Mouse (Mus musculus) A20 (cell line): ENCODE data around the gene Eepd1.
"Not testable (repeated sequence)": the region's sequence is repeated elsewhere in the genome, so short reads cannot be mapped to it uniquely, and the experiment has no call there.

Experiments used
- DNase-seq: peaks from one replicate; pipeline ENCODE4 v3.0.0-alpha.2; 2011; ENCODE audit warnings: low read depth, low spot score

Eepd1 gene

DNA sequence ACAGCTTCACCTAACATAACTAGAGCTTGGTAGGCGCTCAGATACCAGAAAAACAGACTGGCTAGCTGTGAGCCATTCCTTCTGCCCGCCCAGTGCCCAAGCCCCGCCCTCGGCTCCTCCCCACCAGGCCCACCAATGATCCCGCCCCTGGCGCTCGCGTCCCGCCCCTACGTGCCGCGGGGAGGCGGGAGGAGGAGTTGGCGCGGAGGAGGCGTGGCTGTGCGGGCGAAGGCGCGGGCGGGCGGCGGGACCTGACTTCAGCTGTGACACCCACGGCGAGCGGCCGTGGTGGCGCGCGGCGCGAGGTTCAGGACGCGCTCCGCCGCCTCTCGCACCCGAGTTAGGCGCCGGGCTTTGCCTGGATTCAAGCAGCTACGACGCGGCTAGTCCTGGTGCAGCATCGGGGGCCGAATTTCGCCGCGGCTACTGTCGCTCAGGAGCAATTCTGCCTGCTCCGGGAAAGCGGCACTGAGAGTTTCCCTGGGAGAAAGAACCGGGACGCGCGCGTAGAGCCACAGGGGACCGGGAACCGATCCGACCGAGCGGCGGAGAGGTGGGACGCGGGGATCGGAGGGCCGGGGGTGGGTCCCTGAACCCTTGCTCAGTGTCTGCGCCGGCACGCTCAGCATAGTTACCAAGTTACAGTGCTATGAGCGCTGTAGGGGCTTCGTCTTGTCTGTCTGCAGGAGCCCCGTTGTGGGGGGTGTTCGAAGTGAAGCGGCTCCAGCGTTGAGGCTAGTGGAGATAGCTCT, at the start of gene Eepd1:
Eepd1 (plus strand) TSS at position 204 of the 752 bp plus-strand sequence.
- peak; percentile 85 for DNase-seq

DNA sequence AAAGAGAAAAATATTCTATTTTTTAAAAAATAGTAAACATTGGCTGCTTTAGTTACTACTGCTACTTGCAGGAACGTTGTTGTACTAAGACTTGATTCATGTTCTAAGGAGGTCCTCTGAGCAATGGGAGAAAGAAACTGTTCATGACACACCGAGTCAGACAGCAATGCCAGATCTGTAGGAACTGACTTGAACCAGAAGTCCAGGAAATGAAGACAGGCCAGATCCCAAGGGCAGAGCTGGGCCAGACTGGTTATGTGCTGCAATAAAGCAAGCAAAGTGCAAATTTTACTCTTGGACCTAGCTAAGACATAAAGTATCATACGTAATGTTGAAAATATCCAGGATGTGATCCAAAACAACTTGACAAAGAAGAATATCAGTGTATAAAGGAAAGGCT, 42.5 kb upstream of the Eepd1 start:
- no peak for DNase-seq

DNA sequence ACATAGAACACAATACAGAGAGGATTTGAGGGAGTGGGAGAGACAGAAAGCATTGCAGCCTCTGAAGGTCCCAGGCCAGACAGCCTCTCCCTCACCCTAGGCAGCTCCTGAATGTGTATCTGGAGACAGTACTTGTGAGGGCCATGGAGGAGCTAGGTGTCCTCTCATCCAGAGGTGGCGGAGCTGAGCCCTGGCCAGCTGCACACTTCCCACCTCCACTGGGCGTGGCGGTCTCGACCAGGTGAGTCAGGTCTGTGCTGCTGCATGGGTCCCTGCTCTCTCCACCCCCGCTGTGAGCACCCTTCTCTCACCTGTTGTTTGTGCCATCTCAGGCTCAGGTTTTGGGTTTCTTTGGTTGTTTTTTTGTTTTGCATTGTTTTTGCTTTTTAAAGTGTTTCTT, 41.3 kb upstream of the Eepd1 start:
- not testable (repeated sequence) for DNase-seq

DNA sequence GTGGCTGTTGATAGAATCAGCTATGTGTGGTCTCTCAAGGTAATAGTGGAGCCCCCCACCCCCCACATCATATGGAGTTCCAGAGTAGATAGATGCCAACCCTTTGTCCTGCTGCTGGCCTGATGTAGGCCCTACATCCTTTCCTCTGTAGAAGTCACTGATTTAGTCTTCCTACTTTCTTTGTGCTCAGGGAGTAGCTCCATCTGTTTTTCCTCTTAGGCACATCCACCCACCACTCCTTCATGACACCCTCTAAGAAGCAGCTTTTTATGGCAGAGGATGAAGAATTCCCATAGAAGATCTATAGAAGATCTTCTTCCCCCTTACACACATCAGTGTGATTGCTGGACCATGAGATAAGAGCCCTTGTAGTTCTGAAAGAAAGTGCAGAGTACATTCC, 39.3 kb upstream of the Eepd1 start:
- no peak for DNase-seq

DNA sequence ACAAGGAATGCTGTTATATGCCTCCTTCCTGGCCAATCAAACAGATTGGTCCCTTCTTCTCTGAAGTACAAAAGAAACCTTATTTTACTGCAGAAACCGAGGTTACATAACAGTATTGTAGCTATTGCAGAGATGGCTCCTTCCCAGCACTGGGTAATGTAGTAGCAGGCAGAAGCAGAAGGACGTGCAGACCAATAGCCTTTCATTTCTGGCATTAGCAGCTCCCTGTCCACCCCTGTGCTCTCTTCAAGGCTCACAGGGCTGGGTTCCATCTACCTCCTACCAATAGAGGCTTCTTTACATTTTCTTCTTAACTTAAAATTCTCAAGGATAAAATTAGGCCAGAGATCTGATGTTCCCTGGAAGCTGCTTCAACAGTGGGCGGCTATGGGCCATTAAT, 38.3 kb upstream of the Eepd1 start:
- DNase-seq: no peak

DNA sequence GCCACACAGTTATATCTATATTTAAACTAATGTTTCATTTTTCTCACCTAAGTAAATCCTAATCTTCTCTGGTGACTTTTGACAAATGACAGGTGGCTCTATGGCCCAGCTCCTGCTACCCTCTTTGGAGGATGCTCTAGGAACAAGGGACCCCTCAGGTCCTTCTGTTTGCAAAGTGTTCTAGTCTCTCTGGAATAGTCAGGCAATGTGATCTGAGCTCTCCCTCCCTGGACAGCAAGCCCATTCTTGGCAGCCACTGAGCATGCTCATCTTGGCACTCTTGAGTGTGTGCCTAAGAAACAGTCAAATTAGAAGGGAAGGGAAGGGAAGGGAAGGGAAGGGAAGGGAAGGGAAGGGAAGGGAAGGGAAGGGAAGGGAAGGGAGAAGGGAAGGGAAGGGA, 37.8 kb upstream of the Eepd1 start:
- DNase-seq: no peak

DNA sequence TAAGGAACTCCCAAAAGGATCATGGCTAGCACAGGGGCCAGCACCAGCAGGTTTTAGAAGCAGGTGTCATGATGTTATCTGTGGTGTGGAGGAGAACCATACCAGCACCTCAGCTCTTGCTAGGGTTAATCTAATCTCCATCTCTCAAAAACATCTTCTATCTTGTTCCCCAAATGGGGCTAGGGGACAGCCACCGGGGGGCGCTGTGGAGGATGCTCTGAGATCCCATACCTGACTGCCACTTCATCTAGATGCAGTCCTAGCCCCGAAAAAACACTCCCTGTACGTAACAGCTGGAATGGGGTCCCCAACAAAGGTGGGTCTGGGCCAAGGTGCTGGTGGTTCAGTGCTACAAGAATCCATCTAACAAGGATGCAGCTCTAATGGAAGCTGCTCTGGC, 31.0 kb upstream of the Eepd1 start:
- DNase-seq: no peak

DNA sequence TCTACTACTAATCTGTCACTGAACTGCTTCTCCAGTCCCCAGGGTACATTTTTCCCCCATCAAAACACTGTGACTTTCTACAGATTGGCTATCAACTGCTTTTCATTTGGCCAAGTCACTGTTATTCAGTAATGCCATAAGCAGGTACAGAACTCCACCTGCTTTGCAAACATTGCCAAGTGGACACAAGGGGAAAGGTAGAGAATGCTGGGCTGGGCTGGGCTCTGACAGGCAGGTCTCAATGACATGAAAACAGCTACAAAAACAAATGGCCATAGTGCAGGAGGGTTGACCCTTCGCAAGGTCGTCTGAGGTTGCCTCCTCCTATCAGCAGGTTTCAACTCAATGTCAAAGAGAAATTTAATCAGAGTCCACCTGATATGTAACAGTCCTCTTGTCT, 26.3 kb upstream of the Eepd1 start:
- DNase-seq: no peak

DNA sequence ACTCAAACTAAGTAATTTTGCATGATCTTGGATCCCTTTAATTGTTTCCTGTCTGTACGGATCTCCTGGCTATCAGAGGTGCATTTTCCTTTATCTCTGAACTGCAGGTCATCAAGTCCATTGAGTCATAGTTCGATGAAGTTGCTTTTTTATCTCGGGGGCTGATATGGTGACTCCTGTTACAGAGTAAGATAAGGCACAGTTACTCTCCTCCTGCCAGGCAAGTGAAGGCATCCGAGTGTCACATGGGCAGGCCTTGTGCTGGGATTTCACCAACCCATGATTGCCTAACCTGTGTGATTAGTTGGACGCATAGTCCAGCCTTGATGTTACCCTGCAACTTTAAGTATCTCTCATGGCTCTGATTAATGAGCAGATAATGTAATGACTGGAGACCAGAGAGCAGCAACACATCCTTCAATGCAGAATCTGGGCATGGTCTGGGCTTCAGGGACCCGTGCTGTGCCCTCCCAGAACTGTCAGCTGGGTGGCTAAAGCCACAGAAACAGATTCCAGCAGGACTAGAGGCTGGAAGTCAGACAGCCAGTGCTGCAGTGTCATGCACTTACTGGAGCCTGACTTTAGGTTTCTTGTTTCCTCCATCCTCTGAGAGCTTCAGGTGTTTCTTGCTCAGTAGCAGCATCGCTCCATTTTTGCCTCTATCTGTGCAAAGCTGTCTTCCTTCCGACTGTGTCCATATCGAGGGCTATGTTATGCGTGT, 20.4 kb upstream of the Eepd1 start:
- DNase-seq: no peak

DNA sequence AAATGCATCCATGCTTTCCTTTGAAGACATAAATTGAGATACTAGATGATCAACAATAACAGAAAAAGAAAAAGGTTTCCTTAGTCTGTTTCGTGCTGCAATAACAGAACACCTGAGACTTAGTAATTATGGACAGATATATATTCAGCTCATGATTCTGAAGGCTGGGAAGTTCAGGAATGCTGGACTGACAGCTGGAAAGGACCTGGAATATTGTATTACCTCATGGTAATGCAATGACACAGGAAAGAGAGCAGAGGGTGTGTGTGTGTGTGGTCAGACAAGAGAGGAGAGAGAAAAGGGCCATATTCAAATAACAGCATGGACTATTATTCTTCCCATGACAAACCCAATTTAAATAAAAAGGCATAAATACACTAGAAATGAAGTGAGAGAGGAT, 17.0 kb upstream of the Eepd1 start:
- DNase-seq: no peak

DNA sequence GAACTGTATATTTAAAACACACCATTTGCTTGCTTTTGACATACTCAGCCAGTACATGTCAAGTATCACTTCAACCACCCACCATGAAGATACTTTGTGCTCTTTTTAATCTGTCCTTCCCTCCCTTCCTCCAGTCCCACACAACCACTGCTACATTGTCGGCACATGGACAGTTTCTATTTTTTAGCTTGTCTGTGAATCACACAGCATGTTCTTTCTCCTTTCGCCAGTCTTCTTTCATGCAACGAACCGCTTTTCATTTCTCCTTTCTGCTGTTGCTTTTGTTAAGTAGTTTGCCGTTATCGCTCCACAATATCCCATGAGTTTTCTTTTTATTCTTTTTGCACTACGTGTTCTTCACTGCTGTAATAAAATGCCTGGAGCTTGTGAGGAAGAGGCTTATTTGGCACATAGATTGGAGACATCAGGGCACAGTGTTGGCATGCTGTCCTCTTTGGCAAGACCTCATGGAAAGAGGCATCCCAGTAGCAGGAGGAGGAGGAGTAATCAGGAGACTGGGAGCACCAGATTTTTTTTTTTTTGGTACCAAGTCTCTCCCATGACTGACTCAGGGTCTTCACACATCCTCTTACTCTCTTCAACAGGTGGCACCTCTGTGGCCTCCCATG, 1.8 kb upstream of the Eepd1 start:
- DNase-seq: no peak

DNA sequence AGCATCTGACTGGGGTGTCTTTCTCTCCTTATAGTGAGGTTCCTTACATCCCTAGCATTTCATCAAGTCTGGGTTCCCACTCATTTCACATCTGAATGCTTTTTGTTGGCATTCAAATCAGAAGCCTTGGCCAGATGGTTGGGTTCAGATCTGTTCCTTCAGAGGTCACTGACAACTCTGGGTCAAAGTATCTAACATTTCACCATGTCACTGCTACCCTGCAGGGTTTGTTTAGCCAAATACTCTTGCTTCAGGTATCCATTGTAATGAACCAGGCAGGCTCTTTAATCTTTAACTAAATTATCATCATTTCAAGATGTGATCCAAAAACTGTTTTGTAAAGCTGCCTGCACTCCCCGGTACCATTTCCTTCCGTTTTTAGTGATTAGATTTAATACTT, 671 bp upstream of the Eepd1 start:
- no peak for DNase-seq

DNA sequence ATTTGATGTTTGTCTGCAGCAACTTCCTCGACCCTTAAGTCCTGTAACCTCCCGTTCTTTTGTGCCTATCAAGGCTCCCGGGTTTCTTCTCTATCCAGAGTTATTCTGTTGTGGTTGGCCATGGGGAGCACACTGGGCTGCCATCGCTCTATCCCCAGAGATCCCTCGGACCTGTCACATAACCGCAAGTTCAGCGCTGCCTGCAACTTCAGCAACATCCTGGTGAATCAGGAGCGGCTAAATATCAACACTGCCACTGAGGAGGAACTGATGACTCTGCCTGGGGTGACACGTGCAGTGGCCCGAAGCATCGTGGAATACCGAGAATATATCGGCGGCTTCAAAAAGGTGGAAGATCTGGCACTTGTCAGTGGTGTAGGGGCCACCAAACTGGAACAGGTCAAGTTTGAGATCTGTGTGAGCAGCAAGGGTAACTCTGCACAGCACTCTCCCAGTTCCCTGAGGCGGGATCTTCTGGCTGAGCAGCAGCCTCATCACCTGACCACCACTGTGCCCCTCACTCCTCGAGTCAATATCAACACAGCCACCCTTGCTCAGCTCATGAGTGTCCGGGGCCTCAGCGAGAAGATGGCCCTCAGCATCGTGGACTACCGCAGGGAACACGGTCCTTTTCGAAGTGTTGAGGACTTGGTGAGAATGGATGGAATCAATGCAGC, 1.1 kb downstream of the Eepd1 start:
- peak; percentile 25 for DNase-seq

DNA sequence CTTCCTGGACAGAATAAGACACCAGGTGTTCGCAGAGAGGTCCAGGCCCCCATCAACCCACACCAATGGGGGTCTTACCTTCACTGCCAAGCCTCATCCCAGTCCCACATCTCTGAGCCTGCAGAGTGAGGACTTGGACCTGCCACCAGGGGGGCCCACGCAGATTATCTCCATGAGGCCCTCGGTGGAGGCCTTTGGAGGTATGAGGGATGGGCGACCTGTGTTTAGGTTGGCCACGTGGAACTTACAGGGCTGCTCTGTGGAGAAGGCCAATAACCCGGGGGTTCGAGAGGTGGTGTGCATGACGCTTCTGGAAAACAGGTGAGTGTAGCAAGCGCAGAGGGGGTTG, 1.6 kb downstream of the Eepd1 start:
- peak; percentile 1 for DNase-seq

DNA sequence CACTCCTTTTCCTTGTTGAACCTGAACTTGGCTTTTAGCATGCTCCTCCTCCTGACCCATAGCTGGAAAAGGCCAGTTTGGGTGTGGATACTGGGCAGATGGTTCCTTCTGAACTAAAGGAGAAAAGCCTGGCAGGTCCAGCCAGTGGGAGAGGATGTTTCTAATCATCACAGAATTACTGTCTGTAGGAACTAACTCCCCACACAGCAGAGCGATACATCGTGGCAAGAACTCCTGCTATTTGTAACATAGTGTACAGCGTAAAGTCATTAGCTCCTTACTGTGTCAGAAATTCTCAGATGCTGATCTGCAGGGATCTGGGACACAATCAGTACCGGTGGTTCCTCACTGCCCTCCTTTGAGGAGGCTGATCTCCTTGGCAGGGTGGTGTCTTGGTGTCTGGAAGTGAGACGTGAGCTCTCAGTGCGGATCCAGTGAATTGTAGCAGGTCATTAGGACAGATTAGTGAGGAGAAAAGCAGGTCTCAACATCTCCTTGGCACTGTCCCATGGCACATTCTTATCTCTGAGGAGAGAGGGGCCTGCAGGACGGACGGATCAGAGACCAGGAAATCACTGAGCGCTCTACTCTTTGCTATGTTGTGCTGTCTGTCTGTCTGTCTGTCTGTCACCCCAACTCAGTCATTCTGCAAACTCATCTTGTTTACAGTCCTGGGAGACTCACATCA, 2.7 kb downstream of the Eepd1 start:
- no peak for DNase-seq

DNA sequence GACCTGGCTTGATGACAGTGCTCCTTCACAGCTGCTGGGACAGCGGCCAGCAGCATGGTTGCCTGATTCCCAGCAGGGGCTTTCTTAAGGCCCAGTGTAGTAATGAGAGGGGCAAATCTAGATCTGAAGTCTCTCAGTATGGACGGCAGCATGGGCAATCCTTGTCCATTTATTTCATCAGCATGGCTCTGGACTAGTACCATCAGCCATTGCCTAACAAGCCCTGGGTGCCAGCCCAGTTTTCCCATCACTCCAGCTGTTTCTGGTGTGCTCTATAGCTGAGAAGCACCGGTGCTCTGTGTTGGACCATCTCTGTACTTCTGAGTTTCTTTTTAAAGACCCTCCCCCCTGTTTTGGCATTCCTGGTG, 3.3 kb downstream of the Eepd1 start:
- no peak for DNase-seq

DNA sequence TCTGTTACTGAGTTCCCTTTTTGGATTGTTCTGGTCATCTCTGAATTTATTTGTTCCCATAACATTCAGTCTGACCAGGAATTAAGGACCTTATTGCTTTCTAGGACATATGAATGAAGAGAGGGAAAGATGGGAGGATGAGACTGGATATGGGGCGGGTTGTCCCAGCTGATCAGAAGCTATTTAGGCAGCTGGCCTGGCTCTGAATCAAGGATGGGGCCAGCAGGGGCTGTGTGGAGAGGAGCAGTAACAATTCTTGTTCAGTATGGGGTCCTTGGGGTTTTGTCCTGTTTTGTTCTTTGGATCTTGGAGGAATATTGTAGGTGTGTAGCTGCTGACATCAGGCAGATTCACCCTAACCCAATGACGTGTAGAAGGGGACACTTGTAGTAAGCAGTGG, 3.7 kb downstream of the Eepd1 start:
- DNase-seq: no peak

DNA sequence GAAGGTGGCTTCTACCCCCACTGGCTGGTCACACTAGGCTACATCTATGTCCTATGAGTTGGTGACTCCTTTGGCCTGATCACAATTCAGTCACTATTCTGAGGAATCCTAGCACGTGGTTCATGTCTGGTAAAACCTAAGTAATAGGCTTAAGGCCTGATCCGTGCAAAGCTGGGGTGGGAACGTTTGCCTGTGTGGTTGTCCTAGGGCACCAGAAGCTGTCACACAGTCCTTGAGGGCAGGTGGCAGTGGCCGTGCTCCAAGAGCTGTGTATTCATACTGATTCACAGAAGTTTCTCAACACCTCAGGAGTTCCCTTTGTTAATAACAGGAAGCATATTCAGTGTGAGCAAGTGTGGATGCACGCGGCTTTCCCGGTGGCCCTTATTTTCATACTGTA, 4.1 kb downstream of the Eepd1 start:
- DNase-seq: no peak

DNA sequence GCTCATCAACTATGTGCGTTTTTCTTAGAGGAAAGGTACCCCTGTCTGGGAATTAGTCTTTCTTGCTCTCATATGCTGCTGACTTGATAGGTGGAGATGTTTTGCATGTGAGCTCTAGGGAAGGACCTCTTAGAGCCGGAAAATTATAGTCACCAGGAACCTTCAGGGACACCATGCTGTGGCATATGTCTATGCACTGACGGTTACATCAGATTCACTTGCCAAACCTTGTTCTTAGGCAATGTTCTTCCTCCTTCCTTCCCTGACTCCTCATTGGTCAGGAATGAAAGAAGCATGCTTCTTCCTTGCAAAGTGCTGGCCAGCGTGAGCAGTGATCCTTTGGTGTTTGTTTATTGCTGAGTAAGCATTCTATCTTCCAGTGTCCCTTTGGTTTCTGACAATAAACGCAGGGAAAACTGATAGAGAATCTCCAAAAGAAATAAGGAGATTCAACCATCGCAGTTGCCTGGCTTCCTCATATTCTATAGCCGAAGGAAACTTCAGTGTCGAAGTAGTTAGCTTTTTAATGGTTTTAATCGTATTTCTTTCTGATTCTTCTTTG, 5.0 kb downstream of the Eepd1 start:
- no peak for DNase-seq

DNA sequence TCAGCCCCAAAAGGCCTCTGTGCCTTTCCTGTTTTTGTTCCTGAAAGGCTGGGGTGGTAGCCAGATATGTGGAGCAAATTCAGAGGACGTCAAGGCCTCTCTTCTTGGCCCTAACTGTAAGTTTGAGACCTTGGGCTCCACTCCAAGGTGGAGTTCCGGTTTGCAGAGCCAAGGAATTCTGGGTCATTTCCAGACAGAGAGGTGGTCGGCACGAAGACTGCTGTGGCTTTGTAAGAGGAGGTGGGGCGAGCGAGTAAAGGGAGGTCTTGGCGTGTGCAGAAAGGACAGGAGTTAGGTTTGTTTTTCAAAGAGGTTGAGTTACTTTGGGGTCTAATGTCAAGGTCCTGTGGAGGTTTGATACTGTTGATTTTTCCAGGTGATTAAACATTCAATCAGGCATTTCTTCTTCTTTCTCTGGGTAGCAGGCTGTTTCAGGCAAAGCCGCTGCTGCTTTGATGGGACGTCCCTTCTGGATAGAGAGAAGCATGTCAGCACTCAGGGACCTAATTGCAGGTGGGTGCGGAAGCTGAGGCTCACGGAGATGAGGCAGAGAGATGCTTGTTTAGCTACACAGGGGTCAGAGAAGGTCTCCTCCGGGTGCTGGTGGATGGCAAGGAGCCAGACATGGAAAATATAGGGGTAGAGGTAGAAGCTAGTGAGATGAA, 6.2 kb downstream of the Eepd1 start:
- no peak for DNase-seq

DNA sequence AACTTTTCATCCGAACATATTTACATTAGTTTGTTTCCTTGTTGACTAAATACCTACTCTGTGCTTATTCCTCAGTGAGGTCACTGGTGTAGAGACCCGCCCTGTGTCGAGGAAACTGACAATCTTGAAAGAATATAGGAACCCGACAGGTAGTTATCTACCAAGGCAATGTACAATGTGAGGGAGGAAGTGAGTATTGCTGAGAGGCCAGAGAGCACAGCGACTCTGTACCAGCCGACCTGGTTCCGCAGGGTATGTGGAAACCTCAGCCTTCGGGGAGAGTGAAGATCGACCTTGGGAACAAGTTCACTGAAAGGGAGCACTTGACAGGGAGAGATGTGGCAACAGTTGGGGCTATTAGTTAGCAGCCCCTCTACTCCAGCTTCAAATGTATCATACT, 7.2 kb downstream of the Eepd1 start:
- no peak for DNase-seq
